Mouse (Mus musculus): ENCODE data around the gene Akap2. TPM values are rescaled to one million over a fixed set of nuclear protein-coding genes. Genes with fewer than 3 reads are reported as not detected.
"Not testable (repeated sequence)": the region's sequence is repeated elsewhere in the genome, so short reads cannot be mapped to it uniquely, and the experiment has no call there.

The Akap2 gene
- total RNA-seq, 2 experiments from 2014 or later: 41.5 to 44.8 TPM

DNA sequence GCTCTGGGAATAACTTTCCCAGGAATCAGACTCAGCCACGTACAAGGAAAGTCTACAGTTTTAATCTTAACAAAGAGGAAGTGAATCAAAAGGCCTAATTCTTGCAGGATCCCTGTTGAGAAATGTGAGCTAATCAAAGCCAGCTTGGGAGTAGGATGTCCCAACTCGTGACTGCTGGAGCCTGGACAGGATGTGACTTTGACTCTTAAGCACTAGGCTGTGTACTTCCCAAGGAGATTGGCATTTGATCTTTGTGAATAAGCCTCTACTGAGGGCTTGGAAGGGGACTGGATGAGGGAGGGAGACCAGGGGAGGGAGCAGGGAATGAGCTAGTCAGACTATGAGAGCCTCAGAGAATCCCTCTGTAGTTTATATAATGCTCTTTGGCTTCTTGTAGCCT lies 148.6 kb downstream of the Akap2 start:
- no peak overlapping the region for H3K27ac ChIP-seq
- DNase-seq (ENCODE audit: extremely low spot score in 1 of 2, low spot score in 2 of 2): no peak
- intact Hi-C loops (cut with DNase I): no loop called here
- no peak overlapping the region for H3K4me3 ChIP-seq
- TF ChIP-seq CTCF (IDR thresholded peaks at IDR 0.05): no peak

DNA sequence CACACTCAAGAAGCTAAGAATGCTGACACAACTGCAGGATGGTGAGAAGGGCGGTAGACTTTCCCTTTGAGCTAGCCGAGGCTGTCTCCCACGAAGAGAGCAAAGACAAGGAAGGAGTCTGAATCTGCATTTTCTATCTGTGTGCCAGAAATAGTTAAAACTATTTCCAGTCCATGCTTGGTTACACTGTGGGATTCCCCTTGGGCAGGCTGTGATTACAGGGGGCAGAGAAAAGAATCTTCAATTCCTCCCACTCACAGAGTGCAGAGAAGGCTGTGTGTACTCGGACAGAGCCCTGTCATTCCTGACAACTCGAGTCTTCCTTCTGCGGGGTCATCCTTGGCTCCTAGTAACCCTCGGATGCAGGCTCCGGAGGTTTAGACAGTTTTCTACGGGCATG lies 149.5 kb downstream of the Akap2 start:
- no peak overlapping the region for H3K4me3 ChIP-seq
- no peak for TF ChIP-seq CTCF (IDR thresholded peaks at IDR 0.05)
- DNase-seq (ENCODE audit: extremely low spot score in 1 of 2, low spot score in 2 of 2): no peak
- peak overlapping the region; percentile 36; the same call in 1 of the 2 replicates for H3K27ac ChIP-seq
- intact Hi-C loops (cut with DNase I): no loop called here

DNA sequence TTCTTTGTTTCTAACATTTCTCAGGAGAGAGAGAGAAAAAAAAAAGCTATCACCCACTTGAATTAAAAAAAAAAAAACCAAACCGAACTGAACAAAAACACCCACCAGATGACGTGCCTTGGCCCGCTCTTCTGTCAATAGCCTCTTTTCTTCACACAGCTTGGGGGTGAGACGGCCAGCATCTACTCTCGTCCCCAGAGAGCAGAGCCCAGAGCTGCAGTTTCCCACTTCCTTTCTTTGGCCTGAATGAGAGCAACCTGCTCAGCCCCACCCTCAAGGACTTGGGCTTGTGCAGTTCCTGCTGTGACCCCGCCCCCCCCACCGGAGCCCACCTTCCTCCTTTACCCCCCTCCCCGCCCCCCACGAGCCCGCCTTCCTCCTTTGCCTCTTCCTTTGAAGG lies 150.0 kb downstream of the Akap2 start:
- Histone ChIP-seq H3K4me3 (no peak overlapping the region), H3K27ac (no peak overlapping the region)
- intact Hi-C loops (cut with DNase I): no loop called here
- TF ChIP-seq CTCF (IDR thresholded peaks at IDR 0.05): no peak
- DNase-seq (ENCODE audit: extremely low spot score in 1 of 2, low spot score in 2 of 2): no peak

DNA sequence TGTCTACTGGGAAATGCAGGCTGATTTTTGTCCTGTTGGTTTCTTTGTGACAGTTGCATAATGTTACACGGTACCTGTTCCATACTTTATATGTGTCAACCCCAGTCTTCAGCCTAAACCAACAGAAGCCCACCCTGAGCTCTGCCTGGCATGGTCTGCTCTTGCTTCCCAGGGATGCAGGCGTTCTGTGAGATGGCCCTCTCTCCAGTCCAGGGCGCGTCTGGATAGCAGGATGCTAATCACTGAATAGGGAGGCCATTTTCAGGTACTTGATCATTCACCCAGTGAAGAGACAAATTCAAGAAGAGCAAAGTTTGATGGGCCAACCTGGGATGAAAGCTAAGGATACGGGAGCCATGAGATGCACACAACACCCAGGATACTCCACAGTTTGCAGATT lies 161.7 kb downstream of the Akap2 start:
- no peak overlapping the region for H3K27ac ChIP-seq
- TF ChIP-seq CTCF (IDR thresholded peaks at IDR 0.05): no peak
- intact Hi-C loops (cut with DNase I): no loop called here
- no peak overlapping the region for H3K4me3 ChIP-seq
- DNase-seq (ENCODE audit: extremely low spot score in 1 of 2, low spot score in 2 of 2): no peak

DNA sequence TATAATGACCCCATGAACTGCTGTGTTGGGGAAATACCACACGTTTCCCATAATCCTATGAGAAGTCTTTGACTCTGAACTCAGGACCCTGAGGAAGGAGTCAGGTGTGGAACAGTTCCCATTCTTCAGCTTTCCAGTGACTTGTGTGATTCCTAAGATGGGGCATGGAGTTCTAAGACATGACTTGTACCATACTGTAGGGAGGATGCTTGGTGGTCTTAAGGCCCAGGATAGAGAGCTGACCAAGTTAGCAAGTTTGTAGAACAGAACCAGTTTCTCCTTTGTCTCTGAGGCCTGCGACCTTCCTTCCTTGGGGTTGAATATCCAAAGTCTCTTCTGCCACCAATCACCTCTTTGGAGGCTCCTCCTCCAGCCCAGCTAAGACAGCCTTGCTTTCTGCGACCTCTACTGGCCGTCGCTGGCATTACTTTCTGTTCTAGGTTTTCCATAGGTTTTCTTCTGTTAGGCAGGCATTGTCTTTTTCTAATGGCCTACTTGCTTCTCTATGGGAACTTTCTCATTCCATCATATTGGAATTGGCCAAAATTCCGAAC lies 162.4 kb downstream of the Akap2 start:
- intact Hi-C loops (cut with DNase I): loop anchor here (2.0 to 10.0 kb wide), 2 partner anchors 207 to 505 kb away; no protein-coding TSS in a partner anchor

DNA sequence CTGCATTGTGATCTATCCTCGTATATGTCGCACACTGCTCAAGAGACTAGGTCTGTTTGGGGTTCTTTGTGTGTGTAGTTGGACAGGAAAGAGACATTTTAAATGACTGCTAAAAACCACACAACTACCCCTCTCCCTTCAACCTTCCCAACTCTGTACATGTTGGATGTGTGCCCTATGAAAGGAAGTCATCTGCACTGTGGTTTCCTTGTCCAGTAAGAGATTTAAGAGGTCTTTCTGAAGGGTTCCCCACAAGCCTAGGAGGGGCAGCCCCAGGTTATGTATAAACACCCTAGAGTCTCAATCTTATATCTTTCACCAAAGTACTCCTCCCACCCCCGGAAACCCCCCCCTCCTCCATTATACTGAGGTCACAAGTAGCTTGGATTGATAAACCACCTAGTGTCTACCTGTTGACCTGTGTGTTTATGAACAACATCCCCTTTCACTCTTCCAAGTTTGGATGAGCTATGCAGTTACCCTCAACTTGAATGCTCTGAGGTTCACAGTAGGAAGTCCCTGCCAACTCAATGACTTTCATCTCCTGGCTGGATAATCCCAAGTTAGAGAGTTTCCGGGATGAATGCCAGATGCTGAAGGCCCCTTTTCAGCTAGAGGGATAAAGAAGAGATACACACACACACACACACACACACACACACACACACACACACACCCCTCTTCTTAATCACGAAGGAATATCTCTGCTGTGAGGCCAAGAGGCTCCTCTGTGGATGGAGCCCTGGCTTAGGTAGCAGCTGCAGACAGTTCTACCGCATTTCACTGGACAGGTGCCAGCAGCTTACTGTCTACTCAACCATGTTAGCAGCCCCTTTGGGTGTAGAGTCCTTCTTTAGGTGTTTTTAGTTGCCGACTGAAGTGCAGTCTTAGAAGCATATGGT lies 166.3 kb downstream of the Akap2 start:
- intact Hi-C loops (cut with DNase I): loop anchor here (10.0 kb wide), 1 partner anchor 509 kb away; no protein-coding TSS in a partner anchor
- TF ChIP-seq CTCF (IDR thresholded peaks at IDR 0.05): no peak

More for the DNA sequence above, 162.4 kb downstream of the Akap2 start:
- TF ChIP-seq CTCF (IDR thresholded peaks at IDR 0.05): peak; percentile 92
- DNase-seq (ENCODE audit: extremely low spot score in 1 of 2, low spot score in 2 of 2): peak; percentile 76 to 87
- Histone ChIP-seq H3K27ac (no peak overlapping the region), H3K4me3 (no peak overlapping the region)

DNA sequence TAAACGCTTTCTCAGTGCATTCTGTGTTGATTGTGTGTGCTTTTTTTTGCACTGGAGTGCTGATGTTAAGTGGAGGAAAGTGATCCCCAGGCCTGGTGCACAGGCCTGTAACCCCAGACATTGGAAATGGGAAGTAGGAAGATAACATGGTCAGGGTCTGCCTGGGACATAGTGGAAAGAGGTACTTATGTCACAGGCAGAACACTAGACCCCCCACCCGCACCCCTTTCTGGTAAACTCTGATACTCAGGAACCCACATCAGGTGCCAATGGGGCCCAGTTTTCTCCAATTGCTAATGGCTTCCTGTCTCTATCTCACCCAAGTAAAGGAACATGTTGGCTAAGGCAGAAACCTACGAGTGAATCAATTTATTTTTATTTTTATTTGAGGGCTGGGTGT lies 167.1 kb downstream of the Akap2 start:
- Histone ChIP-seq H3K4me3 (no peak overlapping the region), H3K27ac (no peak overlapping the region)
- no peak for DNase-seq (ENCODE audit: extremely low spot score in 1 of 2, low spot score in 2 of 2)
- no peak for TF ChIP-seq CTCF (IDR thresholded peaks at IDR 0.05)
- intact Hi-C loops (cut with DNase I): loop anchor here (10.0 kb wide), 1 partner anchor 510 kb away; no protein-coding TSS in a partner anchor

More for the DNA sequence above, 166.3 kb downstream of the Akap2 start:
- H3K4me3 ChIP-seq: no peak overlapping the region
- DNase-seq (ENCODE audit: extremely low spot score in 1 of 2, low spot score in 2 of 2): no peak
- no peak overlapping the region for H3K27ac ChIP-seq

DNA sequence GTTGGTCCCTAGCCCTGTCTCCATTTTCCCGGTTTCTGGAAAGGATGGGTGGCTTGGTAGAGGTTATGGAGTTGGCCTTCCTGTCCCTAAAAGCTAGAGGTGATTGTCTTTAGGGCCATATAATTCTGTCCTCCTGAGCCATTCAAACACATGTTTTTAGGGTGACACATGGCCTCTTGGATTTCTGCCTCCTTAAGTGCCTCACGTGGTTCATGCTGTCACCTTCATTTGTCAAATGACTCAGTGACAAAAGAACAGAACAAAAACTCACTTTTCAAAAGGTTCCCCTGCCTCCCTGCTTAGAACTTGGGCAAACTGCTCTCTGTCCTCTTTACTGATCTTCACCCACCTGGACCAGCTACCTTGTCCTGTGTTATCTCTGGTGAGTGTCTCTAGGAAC lies 167.7 kb downstream of the Akap2 start:
- H3K4me3 ChIP-seq: no peak overlapping the region
- no peak for DNase-seq (ENCODE audit: extremely low spot score in 1 of 2, low spot score in 2 of 2)
- TF ChIP-seq CTCF (IDR thresholded peaks at IDR 0.05): no peak
- intact Hi-C loops (cut with DNase I): loop anchor here (10.0 kb wide), 1 partner anchor 510 kb away; no protein-coding TSS in a partner anchor
- no peak overlapping the region for H3K27ac ChIP-seq

DNA sequence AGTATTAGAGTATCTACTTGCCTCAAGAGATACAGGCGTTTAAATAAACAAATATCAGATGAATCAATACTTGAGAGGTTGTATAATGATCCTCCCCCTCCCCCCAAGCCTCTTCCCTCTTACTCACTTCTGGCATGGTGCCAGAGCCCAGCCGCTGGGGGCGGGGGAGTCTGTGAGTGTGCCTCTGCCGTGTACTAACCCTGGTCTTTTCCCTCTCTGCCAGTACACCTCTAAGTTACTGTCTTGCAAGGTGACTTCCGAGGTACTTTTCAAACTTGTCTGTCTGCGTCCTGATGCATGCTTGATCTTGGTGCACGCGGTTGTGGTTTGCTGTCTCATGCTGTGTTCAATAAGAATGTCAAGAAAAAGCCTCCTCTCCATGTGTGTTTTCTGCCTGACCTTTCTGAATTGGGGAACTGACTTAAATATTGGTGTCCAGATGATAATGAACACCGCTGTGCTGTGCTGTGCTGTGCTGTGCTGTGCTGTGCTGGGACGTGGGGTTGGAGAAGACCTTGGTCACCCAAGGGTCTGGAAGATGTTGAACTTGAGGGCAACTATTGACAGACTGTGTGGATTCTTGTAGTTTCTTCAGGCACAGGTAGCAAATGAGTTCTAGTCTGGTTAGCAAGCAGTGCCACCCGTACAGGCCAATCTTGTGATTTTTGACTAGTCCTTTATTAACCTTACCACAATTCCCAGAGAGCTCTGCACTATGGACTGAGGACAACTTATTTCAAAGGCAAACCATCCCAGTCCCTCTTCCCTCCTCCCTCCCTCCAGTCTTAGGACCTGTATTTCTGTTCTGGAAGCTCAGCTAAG lies 168.8 kb downstream of the Akap2 start:
- DNase-seq (ENCODE audit: extremely low spot score in 1 of 2, low spot score in 2 of 2): no peak
- intact Hi-C loops (cut with DNase I): loop anchor here (10.0 kb wide), 1 partner anchor 511 kb away; no protein-coding TSS in a partner anchor
- H3K4me3 ChIP-seq: no peak overlapping the region
- no peak for TF ChIP-seq CTCF (IDR thresholded peaks at IDR 0.05)
- H3K27ac ChIP-seq: no peak overlapping the region

DNA sequence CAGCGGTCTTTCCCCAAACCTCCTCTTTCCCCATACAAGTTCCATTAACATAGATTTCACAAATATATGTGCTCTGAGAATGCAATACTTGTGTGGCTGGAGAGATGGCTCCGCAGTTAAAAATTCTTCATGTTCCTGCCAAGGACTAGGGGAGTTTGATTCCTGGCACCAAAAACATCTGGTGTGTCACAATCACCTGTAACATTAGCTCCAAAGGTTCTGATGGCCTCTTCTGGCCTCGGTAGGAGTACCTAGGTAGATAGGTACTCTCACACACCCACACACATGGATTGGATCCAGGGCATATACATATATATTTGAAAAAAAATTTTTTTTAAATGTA lies 169.4 kb downstream of the Akap2 start:
- no peak for TF ChIP-seq CTCF (IDR thresholded peaks at IDR 0.05)
- Histone ChIP-seq H3K27ac (no peak overlapping the region), H3K4me3 (no peak overlapping the region)
- DNase-seq (ENCODE audit: extremely low spot score in 1 of 2, low spot score in 2 of 2): no peak
- intact Hi-C loops (cut with DNase I): loop anchor here (10.0 kb wide), 1 partner anchor 512 kb away; no protein-coding TSS in a partner anchor

DNA sequence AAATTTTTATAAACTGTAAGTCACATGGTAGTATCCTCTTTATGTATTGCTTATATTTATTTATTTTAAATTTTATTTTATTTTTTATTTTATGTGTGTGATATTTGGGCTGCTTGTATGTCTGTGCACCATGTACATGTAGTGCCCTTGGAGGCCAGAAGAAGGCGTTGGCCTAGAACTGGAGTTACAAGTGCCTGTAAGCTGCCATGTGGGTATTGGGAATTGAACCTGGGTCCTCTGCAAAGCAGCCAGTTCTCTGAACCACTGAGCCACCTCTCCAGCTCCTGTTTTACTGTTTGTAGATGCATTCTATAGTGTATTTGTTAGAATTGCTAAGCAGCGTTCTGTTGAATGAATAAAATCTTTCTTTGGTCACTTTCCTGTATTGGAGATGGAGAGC lies 170.8 kb downstream of the Akap2 start:
- TF ChIP-seq CTCF (IDR thresholded peaks at IDR 0.05): no peak

DNA sequence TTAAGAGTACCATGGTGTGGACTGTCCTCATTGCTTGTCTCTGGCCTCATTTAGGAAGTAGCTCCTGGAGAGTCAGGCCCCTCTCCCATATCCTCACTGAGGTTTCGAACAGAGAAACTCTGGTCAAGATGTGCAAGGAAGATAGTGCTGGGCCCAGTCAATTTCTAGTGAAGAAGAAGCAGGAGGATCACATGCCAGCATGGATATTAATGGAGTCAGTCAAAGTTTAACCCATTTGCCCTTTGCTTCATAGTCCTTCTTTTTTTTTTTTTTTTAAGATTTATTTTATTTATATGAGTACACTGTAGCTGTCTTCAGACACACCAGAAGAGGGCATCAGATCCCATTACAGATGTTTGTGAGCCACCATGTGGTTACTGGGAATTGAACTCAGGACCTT lies 171.5 kb downstream of the Akap2 start:
- H3K4me3 ChIP-seq; H3K27ac ChIP-seq; DNase-seq (ENCODE audit: extremely low spot score in 1 of 2, low spot score in 2 of 2): not testable (repeated sequence)
- intact Hi-C loops (cut with DNase I): loop anchor here (10.0 kb wide), 1 partner anchor 514 kb away; no protein-coding TSS in a partner anchor

More for the DNA sequence above, 170.8 kb downstream of the Akap2 start:
- no peak for DNase-seq (ENCODE audit: extremely low spot score in 1 of 2, low spot score in 2 of 2)
- intact Hi-C loops (cut with DNase I): loop anchor here (10.0 kb wide), 1 partner anchor 513 kb away; no protein-coding TSS in a partner anchor
- H3K27ac ChIP-seq: no peak overlapping the region
- H3K4me3 ChIP-seq: no peak overlapping the region

All from left cerebral cortex, adult 2 months (tissue).